Mouse (Mus musculus): ENCODE results near the gene BC028528.
A peak's percentile ranks its signal among the peaks of the same experiment; 100 is the strongest.
"Not testable (repeated sequence)": the region's sequence is repeated elsewhere in the genome, so short reads cannot be mapped to it uniquely, and the experiment has no call there.

The BC028528 gene

DNA sequence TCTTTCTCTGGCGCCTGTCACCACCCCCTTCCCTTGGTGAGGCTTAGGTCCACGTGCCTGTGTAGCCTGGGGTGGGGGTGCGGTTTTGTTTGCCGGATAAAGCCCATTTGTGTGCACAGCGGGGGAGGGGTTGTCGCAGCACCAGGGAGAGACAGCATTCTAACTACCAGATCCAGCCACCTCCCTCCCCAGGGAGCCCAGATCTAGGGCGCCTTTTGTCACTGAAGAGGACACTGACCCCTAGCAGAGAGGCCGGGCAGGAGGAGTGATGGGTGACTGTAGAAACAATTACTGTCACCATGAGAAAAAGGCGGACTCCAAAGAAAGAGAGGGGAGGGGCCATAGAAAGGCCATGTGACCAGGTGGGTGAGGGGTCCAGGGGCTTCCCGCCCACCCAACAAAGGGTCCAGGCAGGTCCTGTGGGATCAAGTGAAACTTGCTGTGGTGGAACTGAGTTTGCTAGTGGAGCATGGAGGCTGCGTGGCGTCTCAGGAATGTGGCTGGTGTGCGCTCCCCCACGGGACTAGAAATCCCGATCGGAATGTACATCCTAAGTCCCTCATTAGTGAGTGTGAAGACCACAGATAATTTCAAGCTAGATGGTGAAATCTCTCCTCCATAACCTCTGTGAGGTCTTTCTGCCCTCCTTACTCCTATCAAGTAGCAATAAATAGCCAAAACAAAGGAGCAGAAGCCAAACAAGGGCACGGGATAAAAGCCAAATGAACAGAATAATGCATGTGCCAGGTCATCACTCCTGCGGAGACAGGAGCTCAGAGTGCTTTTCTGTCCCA is 13.5 kb upstream of the BC028528 start:
- DNase-seq (ENCODE audit: low spot score in 2 of 2): no peak

DNA sequence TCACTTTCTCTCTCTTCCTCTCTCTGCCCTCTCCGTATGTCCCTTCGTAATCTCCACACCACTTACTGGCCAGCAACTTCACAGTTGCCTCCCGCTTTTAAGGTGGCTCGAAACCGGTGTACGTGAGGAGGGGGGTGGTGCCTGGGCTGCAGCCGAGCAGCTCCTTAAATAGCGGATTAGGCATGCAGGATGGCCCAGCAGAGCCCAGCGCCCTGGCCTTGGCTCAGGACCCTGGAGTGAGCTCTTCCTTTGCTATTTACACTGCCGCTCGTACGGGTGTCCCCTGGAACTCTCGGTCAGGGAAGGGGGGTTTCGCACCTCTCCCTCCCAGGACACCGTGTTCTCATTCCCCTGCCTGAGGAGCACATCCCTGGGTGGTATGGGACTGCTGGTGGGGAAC is 12.8 kb upstream of the BC028528 start, which contains the start of gene Car14:
Gene Car14 (minus strand): TSS at position 124 of the 400 bp plus-strand sequence.
- DNase-seq (ENCODE audit: low spot score in 2 of 2): no peak

DNA sequence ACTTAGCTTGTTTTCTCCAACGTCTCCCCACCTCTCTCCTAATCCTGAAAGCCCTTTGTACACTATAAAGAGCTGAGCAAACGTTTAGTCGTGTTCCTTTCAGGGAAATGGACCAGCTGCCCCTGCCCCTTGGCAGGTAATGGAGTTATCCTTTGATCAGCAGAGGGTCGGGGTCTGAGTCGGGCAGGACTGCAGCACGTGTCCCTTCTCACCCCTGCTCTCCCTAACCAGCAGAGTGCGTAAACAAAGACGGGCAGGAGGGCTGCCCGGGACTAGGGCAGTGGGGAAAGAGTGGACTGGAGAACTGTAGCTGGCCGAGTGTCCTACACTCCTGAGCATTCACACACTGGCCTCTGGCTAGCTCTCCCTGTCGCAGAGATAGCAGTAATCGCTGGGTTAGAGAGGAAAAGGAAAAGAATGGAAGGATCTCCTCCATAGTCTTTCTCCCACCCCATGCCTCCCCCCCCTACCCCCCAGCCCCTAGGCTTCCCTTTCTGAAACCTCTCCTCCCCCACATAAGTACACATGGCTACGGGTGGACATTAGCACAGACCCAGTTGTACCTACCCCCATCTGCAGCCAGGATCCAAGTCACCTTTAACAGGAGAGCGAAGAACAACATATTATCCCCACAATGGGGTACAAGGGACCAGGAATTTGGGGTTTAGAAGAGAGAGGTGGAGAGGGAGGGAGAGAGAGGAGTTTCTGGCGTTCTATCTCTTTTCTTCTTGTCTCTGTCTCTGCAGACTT is 12.1 kb upstream of the BC028528 start:
- DNase-seq (ENCODE audit: low spot score in 2 of 2): no peak

DNA sequence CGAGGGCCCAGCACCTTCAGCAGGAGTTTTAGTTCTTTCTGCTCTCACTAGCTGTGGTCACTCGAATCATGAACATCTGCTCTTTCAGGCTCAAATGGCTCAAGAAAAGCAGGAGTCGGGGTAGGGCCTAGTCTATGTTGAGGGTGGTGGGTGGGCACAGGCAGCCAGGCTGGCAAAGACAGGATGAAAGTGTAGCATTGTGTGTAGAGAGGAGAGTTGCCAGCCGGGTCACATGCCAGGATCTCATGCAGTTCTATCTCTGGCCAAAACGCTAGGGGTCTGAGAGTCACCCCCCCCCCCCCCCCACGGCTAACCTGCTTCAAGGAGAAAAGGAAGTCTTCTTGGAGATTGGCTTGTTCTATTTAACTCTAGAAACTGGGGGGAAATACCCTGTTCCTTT is 10.8 kb upstream of the BC028528 start:
- DNase-seq (ENCODE audit: low spot score in 2 of 2): no peak

DNA sequence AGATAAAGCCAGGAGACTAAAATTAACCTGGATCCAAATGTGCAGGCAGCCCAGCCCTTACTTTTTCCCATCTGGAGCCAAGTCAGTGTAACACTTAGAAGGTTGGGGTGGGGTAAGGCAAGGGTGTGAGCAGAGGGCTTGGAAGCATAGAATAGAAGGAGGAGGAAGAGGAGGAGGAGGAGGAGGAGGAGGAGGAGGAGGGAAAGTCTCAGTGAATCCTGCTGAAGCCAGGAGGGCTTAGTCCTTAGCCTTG is 10.5 kb upstream of the BC028528 start:
- DNase-seq (ENCODE audit: low spot score in 2 of 2): no peak

DNA sequence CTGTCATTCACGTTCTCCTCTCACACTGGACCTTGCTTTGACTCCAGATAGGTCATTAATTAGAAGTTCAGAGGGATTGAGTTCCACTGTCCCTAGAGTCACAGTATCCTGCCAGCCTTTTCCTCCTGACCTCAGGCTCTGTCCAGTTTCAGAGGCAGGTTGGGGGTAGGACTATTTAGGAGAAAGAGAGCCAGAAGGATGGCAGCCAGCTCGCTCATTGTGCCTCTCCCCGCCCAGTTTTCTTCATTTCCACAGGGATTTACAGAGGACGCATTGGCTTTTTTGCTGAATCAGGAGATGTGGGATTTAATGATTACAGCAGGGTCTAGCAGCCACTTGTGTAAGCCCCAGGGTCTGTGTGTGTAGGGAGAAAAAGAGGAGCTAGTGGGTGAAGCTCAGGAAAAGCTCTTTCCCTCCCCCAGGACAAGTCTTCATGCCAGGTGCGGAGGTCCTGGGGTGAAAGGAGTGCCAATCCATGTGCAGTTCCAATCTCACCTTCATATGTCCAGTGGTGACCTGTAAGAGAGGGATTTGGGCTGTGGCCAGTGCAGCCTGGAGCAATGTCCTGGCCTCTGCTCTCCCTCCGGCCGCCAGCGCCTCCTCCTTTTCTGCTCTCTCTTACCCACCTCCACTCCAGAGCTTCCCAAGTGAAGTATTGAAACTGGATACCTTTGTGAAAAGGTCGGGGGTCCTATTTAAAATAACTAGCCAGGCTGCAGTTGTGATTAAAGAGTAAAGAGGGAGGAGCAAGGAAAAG is 10.0 kb upstream of the BC028528 start:
- DNase-seq (ENCODE audit: low spot score in 2 of 2): no peak

DNA sequence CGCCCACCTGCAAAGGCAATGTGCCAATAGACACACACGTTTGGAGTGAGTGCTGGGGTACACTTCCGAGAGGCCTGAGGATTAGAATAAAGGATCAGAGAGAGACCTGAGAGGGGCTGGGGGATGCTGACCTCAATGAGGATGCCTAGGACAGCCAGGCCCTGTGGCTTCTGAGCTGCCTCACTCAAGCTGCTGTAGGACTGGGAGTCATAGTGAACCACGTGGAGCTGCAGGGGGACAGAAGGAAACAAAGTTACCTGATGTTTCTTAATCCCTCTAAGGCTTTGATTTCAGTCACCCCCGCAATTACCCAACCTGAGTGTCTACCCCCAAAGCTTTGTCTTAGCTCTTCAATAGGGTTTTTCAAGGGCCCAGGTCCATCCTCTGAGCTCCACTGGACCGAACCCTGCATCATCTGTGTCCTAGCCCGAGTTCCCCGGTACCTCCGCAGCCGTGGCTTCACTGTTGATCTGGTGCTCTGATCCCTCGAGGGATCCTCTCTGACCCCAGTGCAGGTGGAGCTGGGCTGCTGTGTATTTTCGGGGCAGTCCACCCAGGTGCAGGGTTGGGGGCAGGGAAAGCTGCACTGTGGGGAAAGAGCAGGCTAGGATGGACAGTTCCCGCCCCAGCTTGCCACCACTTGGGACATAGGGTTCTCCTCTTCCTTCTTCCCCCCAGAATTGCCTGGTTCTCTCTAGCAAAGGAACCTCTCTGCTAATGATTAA is 8.2 kb upstream of the BC028528 start:
- DNase-seq (ENCODE audit: low spot score in 2 of 2): no peak

DNA sequence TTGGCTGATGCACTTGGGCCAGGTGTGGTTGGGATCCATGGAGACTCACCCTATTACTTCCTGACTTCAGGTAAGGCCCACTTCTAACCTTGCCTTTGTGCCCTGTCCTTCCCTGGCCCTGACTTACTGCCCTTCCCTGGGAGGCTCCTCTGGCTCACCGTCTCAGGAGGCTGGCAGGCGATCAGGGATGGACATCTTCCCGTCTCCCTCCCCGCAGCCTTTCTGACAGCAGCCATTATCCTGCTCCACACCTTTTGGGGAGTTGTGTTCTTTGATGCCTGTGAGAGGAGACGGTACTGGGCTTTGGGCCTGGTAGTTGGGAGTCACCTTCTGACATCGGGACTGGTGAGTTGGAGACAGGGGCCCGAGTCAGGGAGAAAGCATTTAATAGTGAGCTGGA is 3.7 kb upstream of the BC028528 start:
- not testable (repeated sequence) for DNase-seq (ENCODE audit: low spot score in 2 of 2)

DNA sequence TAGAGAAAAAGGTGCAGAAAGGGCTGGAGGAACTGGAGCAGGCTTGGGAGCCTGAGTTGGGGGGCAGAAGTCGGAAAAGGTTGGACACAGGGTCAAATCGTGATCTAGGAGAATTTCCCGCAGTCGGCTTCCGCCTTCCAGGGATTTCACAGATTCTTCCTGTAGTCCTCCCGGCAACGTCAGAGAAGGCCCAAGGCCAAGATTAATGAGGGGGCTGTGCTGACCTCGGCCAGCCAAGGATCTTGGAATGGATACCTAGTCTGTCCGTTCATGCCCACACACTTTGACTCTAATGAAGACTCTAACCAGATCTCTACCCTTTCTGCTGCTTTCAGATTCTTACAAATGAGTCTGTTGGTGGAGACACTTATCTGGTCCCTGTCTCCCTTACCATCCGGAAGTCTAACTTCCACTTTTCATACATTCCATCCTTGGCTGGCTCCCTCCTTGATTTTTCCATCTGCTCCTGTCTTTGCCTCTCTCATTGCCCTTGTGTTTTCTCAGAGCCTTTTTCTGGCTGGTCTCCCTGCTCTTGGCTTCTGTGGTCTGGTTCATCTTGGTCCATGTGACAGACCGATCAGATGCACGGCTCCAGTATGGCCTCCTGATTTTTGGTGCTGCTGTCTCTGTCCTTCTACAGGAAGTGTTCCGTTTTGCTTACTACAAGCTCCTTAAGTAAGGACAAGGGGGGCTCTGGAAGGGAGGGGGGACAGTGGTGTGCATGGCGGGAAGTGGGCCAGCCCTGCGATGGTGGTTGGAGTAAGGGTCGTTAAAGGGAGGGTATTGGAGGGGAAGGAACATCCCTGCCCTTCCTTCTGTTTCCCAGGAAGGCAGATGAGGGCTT is 2.7 kb upstream of the BC028528 start:
- DNase-seq (ENCODE audit: low spot score in 2 of 2): peak; percentile 43 to 59

DNA sequence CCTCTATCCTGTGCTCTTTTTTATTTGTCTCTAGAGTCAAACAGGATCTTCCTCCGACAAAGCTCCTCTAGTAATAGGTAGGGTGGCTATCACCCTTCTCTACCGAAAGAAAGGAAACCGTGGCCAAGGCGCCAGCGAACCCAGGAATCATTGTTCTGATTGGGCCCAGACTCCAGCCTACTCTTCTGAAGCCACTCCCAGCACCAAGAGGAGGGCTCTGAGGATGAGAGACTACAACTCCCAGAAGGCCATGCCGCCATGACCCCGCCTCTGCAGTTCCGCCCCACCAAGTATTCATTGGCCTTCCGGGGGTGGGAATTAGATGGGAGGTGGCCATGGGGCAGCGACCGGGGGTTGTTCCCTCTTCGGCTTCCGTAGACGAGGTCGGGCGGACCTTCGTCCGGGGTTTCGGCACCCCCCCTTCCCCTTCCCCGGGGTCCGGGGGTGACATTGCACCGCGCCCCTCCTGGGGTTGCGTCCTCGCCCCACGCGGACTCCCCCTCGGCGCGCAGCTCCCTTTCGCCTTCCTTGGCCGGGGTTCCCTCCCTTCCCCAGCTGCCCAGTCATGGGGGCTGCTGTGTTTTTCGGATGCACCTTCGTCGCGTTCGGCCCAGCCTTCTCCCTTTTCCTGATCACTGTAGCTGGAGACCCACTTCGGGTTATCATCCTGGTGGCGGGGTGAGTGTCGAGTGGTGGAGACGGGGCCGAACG is 2.0 kb upstream of the BC028528 start, which contains the start of gene Aph1a:
Gene Aph1a (plus strand): TSS at position 364 of the 711 bp plus-strand sequence.
- DNase-seq (ENCODE audit: low spot score in 2 of 2): peak; percentile 94 to 96

DNA sequence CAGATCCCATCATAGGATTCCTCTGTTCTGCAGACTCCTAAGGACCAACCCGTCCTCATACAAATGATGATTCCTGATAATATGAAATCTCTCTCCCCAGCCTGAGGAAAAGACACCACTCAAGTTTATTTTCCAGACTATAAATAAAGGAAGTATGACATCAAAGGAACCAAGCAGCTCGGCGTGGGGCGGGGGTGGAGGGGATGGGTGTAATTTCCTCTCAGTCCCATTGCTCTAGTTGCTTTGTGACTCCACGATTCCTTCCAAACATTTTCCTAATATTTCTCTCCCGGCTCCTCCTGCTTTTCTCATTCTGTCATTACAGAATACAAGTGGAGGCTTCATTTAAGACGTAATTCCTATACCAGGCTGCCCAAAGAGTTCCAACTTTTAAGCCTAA is 1.3 kb upstream of the BC028528 start:
- DNase-seq (ENCODE audit: low spot score in 2 of 2): no peak

DNA sequence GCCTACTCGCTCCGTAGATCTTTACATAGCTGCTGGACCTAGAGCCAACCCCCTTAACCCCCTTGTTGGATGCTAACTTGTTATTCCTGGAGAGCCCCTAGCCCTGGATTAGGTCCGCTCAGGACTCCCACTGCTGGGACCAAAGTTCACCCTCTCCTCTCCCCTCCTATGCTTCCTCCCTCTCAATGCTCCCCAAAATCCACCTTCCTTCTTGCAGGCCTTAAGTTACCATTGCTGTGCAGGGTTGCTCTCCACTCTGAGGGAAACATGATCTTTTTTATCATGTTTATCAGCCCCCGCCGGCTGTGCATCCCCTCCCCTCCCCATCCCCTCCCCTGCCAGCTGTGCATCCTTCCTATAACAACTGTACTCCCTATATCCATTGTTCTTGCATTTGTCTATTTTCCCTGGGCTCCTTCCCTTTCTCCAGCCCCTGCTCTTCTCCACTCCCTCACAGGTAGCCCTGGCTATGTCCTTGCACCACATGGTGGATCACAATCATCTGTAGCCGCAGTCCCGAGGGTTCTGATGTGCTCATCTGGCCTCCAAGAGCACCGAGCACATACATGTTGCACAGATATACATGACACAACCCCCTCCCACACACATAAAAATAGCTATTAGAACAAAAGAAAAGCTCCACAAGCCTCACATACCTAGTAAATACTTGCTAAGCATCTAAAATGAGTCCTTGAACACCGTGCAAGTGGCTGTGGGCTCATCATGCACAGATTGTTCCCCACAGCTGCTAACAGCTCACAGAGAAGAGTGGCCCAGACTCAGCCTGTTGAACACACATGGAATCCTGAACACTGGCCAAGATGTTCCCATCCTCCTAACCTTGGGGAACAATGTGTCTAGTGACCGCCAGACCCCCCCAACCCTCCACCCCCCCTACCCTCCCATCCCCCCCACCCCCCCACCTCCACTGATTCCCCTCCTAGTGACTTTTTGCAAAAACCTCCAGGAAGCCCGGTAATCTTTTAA is 554 bp upstream of the BC028528 start:
- no peak for DNase-seq (ENCODE audit: low spot score in 2 of 2)

DNA sequence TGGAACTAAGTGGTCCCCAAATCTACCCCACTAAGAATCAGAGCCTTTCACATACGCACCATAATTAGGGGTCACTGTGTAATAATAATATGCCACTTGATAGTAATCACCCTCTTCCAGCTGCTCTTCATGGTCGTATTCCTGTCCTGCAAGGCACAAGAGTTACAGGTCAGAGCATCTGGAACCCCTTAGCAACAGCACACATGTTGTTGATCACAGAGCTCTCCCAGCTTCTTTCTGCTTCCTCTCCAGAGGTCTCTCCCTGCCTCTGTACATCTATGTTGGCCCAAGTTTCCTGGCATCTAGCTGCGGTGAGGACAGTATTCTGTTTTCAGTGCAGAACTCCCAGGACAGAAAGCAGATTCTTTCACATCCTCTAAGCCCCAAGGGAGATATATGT is 2.1 kb downstream of the BC028528 start:
- no peak for DNase-seq (ENCODE audit: low spot score in 2 of 2)

DNA sequence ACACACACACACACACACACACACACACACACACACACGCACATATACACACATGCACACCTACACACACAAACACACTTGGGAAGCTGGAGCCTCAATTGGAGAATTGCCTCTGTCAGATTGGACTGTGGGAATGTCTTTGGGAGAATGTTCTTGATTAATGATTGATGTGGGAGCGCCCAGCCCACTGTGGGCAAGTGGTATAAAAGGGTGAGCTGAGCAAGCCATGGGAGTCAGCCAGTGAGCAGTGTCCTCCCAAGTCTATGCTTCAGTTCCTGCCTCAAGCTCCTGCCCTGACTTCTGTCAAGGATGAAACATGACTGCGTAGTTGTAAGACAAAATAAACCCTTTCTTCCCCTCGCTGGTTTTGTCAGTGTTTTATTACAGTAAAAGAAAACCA is 4.2 kb downstream of the BC028528 start:
- no peak for DNase-seq (ENCODE audit: low spot score in 2 of 2)

DNA sequence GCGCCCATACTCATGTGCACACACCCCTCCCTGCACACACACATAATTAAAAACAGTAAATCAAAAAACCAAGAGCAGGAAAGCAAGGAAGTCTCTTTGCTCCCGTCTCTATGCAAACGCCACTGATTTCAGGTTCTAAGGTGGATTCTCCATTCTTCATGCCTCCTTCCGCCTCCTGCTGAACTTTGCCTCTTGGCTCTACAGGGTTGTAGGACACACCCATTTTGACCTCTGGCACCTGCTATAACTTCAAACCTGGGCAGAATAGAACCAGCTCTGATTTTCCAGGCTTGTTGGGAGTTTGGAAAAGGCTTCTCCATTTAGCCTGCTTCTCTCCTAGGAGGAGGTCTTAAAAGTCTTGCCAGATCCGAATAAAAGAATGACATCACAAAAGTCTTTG is 7.4 kb downstream of the BC028528 start:
- DNase-seq (ENCODE audit: low spot score in 2 of 2): no peak

DNA sequence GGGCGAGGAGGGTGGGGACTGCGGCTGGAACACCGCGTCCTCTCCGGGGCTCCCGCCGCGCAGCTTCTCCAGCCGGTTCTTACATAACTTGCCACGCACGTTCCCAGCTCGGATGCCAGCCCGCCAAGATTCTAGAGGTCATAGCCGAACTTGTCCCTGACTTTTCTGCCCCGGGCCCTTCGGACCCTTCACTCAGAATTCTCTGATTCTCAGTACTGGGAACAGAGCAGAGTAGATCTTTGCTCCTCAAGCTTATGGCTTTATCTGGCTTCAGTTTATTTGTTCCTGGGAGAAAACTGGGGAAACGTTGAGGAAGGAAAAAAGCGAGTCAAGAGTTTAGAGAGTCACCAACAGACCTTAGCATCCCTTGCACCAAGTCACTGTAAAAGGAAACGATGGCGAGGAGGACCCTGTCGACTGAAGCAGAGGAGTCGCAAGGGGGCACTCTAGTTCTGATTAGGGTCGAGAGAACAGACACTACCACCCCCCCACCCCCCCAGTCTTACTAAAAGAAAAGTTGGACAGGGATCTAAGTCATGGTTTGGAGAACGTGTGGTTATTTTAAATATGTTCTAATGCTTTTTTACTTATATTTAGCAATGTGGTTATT is 8.9 kb downstream of the BC028528 start:
- DNase-seq (ENCODE audit: low spot score in 2 of 2): peak; percentile 80 to 81

DNA sequence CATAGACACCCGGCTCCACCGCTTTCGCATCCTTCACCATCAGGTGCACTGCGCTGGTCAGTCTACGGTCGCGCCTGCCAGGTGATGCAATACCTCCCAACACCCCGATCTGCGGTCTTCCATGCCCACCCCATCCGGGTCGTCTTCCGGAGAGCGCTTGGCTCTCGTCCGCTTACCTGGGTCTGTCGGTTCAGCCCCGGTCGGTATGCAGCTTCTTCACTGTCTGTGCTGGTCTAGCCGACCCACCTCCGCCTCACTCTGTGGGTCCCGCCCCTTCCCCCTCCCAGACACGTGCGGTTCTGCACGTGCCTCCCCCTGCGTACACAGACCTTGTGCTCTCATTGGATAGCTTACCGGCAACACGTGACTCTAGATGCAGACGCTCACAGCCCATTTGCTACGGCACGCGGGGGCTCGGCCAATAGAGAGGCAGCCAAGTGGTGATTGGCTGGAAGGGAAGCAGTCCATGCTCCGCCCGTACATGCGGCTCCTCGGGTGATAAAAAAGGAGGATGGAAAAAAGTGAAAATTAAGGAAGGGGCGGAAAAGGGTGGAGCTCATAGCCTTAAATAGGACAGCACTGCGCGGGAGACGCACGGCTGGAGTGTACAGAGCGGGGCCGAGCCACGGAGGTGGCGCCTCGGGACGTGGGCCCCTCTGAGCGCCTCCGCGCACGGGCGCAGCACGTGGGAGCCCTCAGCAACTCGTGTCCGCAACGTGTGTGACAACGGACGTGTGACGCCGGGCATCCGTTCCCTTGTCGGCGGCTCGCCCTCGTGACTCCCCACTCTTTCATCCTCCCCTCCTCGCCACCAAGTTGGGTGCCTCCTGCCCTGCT is 9.6 kb downstream of the BC028528 start, which contains the start of gene Ciart:
Gene Ciart (minus strand): TSS at position 273 of the 837 bp plus-strand sequence.
- peak; percentile 97 for DNase-seq (ENCODE audit: low spot score in 2 of 2)

DNA sequence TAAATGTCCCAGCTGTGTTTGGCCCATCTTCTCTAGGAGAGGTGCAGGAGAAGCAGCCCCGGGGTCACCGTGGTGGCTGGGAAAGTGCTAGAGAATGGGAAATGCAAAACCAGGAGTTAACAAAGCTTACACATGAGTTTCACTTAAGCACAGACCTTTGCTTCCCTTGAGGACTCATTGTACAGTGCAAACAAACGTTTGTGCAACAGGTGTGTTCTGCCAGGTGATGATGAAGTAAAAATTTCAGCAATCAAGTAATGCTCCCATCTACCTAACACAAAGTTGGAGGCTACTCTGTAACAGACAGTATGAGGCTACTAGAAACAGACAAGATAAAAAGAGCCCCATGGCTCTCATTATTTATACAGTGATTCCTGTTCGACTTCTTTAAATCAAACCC is 12.7 kb downstream of the BC028528 start:
- no peak for DNase-seq (ENCODE audit: low spot score in 2 of 2)
